Mouse (Mus musculus) thymus, postnatal 4 days (tissue): Measurements from ENCODE around the gene B230307C23Rik.
"Not testable (repeated sequence)": the region's sequence is repeated elsewhere in the genome, so short reads cannot be mapped to it uniquely, and the experiment has no call there.

Source experiments
- DNase-seq: peaks from one replicate; pipeline ENCODE4 v3.0.0; 2021

The B230307C23Rik gene

GRCm38 (mm10) chr16:98022081-98022480 is 25.0 kb downstream of the B230307C23Rik start:
- no peak for DNase-seq

GRCm38 (mm10) chr16:98022657-98023345 is 25.7 kb downstream of the B230307C23Rik start:
- no peak for DNase-seq

GRCm38 (mm10) chr16:98026186-98026585 is 29.1 kb downstream of the B230307C23Rik start:
- not testable (repeated sequence) for DNase-seq

GRCm38 (mm10) chr16:98034971-98035370 is 37.9 kb downstream of the B230307C23Rik start:
- not testable (repeated sequence) for DNase-seq

GRCm38 (mm10) chr16:98041676-98042075 is 44.6 kb downstream of the B230307C23Rik start:
- no peak for DNase-seq

GRCm38 (mm10) chr16:98079382-98079781 is 82.3 kb downstream of the B230307C23Rik start:
- DNase-seq, result not testable (repeated sequence)

- not testable (repeated sequence) for DNase-seq
Measured at GRCm38 (mm10) chr16:98081140-98081539, 84.0 kb downstream of the B230307C23Rik start.
